Mouse (Mus musculus): ENCODE data around the gene Strap. TPM values are rescaled to one million over a fixed set of nuclear protein-coding genes. Genes with fewer than 3 reads are reported as not detected.

The Strap gene
- total RNA-seq, 2 experiments from 2014 or later, result 85.4 to 87.0 TPM

DNA sequence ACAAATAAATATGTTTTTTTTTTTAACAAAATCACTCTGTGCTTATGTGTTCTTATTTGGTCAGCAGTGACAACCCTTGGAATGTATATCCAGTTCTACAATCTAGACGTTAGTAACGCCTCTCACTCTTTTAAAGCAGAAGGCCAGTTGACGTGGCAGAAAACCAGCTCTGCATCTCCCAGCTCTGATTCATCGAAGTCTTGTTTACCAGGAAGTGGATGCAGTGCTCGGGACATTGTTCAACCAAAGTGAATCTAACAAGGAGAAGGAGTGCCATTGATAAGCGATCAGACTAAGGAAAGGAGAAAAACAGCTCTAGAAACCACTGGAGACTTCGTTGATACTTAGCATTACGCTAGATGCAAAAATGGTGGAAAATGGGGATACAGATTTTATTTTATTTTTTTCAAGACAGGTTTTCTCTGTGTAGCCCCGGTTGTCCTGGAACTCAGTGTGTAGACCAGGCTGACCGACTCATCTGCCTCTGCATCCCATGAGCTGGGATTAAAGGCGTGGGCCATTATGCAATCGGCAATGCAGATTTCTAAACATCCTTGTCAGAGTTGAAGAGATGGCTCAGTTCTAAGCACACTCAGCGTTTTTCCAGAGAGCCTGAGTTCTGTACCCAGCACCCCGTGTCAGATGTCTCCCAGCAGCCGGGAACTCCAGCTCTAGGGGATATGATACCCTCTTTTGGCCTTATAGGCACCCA, 12.5 kb upstream of the Strap start:
- DNase-seq (ENCODE audit: low spot score), result no peak

DNA sequence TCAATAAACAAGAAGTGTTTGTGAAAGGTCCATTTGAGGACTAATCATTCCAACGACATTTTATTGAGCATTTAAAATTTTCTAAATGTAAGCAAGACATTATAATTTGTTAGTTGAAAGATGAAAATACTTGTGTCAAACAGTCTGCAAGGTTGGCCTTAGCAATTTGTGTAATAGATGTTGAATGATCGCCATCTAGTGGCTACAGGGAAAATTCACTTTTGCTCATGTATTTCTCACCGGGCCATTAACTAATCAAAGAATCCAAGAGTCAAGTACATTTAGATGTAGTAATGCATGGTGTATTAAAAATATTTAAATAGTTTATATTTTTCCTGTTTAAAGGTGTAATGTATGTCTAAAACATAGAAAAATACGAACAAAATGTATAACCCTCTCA, 11.0 kb upstream of the Strap start:
- DNase-seq (ENCODE audit: low spot score), result peak; percentile 62

DNA sequence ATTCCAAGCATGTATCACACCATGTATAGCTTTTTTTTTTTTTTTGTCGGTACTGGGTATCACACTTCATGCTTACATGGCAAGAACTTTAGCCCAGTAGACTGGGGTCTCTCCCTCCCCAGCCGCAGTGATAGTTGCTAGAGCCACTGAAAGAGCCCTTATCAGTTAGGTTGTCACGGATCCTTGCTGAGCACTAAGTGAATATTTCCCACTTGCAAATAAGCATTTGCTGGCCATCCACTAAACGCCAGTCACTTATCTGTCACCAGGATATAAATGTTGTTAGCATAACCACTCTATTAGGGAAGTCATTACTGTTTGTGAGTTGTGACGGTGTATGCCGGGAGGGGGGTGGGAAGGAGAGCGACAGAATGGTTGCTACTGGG, 425 bp upstream of the Strap start:
- no peak for DNase-seq (ENCODE audit: low spot score)

DNA sequence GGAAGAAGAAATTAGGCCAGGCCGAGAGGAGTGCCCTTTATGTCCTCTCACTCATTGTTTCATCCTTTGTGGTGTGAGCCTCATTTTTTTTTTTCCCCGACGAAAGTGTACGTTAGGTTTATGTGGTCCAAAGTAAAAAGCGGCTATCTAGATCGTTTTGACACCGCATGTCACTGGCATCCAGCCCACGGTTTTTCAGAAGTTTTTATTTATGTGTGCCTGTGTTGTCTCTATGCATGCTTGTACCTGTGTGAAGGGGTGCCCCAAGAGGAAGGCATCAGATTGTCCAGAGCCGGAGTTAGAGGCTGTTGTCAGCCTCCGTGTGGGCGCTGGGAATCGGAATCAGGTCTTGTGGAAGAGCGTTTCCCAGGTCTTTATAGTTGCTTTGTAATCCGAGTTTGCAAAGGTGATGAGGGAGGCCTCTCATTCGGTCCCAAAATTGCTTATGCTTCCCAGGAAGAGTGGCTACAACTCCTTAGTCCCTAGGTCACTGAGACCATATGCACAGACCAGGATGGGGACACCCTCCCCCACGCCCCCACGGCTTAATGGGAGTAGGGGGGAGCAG, 877 bp downstream of the Strap start:
- no peak for DNase-seq (ENCODE audit: low spot score)

DNA sequence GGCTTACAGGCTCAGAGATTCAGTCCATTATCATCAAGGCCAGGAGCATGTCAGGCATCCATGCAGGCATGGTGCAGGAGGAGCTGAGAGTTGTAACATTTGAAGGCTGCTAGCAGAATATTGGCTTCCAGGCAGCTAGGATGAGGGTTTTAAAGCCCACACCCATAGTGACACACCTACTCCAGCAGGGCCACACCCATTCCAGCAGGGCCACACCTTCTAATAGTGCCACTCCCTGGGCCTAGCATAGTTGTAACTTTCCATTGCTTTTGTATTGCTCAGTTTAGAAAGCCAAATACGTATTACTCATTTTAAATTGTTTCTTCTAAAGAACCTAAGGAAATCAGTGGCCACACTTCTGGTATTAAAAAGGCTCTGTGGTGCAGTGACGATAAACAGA, 6.1 kb downstream of the Strap start:
- DNase-seq (ENCODE audit: low spot score), result no peak

DNA sequence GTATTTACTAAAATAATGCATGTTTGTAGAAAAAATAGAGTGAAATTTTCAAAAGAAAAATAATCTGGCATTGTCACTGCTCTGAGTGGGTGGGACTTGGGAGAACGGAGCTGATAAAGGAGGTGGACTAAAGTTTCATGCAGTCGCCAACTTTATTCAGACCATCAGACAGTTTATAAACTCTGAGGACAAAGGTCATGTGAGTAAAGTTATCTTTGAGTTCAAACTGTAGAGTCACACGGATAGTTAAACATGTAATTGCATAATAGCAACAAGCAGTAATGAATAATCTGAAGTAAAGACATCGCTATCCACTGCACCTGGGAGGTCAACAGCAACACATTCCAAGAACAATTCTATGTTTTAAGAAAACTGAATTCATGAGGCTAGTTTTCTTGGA, 9.8 kb downstream of the Strap start:
- no peak for DNase-seq (ENCODE audit: low spot score)

DNA sequence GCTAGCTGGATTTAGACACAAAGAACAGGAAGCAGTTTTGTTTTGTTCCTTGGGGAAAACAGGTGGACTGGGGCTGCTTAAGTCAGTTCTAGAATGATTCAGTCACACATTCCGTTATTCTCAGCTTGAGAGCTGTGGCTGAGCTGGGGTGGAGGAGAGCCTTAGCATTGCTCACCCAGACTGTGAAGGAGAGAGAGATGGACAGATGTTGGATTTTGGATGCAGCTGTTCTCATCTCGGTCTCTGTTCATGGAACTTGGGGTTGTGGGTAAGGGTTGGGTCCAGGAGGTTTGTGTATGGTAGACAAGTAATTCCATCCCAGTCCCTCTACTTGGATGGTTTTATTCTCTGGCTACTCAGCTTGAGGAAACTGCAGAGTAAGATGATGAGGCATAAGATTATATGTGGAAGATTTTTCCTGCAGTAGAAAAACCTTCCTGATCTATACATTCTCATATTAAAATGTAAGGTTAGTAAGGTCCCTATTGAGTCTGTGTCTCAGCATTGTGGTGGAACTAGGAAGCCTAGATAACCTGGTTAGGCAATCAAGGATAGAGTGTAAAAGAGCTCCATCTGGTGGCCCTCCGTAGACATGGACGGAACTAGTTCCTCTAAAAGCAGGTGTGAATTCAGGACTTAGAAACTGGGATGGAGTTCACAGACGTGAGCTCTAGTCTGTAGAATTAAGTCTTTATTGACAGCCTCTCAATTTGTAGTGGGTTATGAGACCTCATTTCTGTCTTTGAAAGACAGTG, 12.5 kb downstream of the Strap start:
- no peak for DNase-seq (ENCODE audit: low spot score)

DNA sequence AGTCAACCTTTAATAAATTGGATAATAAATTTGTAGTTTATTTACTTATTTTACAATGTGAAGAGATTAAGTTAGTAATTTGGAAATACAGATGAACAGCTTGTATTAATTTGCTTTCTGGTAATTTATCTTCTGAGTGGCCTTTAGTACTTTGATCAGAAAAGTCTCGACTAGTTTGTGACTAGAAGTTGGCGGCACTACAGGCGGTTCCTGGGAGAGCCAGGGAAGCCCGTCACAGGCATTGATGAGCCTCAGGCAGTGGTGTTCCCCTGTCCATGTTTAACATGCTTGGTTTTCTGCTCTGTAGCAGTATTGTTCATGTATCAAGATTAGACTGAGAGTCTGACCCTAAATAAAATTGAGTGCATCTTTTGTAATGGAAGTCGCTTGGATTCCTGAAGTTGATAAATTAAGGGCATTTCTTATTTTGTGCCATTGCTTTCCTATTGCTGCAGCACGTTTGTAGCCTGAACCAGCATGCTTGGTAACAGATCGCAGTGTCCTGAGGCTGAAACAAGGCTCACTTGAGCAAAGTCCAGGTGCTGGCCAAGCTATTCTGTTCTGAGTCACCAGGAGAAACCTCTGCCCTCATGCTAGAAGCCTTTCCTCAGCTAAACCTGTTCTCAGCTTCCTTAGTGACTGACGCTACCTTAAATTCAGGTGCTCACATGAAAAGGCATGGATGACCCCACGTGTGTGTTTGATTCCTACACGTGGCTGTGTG, 16.8 kb downstream of the Strap start:
- DNase-seq (ENCODE audit: low spot score), result no peak

DNA sequence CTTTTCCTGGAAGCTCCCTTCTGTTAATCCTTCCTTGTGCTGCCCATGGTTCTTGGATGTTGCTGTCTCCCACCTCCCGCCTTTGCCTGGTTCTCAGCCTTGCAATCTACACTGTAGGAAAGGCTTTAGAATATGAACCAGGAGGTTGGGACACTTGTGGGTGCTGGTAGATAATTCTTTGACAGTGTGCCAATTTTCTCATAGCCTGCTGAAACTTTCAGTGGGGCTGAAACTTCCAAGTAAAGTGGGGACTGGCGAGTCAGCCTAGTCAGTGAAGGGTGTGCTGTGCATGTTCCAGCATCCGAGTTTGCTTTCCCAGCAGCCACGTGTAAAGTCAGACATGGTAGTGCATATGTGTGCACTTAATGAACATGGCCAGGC, 17.4 kb downstream of the Strap start:
- no peak for DNase-seq (ENCODE audit: low spot score)

DNA sequence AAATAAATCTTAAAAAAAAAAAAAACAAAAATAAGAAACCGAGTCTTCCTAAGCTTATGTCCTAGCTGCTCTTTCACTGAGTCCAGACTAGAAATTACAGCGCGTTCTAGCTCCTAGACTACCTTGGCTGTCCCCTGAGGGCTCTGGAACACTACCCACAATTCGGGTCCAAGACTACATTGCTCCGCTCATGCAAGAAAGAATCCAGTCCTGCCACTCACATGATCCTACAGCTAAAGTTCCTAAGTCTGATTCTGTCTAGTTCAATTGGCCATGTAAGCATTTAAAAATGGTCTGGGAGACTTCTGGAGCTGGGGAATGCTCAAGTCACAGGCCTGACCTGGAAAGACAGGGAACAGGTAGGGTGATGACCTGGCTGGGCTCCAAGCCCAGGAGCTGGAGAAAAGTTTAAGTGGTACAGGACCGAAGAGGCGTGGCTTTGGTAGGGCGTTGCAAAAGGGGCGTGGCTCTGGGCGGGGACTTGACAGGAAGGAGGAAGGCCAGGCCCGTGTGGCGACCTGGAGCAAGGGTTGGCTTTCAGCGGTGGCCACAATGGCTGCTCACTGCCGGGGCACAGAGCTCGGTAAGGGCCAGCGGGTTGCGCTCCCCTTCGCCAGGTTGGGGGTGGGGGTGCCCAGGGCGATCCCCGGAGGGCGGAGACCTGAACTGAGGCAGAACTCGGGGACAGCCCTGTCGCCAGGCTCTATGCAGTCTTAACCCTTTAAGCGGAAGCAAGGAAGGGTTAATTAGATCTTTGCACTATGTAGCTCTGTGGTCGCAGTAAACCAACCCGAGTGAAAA, 19.4 kb downstream of the Strap start, which contains the start of gene Dera:
TSS of gene Dera (plus strand) at position 491 of the 801 bp plus-strand sequence.
- peak; percentile 84 for DNase-seq (ENCODE audit: low spot score)

DNA sequence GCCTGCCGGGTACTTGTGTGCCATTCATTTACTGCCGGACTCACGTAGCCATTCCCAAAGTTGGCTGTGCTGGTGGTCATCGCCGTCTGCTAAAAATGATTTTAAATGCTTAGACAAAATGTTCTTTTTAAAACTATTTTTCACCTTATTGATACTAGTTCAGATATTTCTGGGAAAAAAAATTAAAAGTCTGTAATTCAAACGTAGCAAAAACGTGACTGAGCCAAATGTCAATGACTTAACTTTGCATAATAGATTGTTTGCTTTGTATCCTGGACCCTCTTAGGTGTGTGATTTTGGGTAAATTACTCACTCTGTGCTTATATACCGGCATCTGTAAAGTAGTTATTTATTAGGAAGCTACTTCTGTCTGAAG, 20.0 kb downstream of the Strap start:
- no peak for DNase-seq (ENCODE audit: low spot score)

DNA sequence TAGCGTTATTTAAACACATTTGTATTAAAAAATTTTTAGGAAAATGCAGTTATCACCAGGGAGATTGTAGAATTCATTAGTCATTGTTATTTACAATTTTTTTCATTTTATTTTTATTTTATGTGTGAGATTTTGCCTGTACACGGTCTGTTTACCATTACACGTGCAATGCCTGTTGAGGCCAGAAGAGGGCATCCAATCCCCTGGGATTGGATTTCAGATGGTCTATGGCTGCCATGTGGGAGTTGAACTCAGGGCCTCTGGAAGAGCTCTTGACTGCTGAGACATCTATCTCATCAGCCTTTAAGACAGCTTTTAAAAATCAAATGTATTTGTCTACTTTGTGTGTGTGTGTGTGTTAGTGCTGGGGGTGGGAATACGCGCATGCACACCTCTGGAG, 21.4 kb downstream of the Strap start:
- DNase-seq (ENCODE audit: low spot score), result no peak

DNA sequence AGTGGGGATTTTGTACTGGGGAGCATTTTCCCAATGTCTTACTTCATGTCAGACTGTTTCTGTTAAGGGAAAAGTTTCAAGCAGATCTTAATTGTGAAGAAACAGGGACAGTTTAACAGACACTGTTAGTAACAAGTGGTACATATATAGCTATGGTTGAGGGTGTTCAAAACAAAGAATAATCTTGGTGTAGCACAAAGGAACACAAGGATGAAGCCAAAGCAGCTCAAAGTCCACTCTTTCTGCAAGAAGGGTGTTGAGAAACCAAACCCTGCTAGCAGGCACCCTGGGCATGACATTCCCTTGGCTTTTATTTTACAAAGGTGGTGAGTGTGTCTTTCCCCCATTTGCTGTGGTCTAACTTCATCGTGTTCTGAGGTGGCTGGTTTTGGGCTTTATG, 23.0 kb downstream of the Strap start:
- DNase-seq (ENCODE audit: low spot score), result no peak

DNA sequence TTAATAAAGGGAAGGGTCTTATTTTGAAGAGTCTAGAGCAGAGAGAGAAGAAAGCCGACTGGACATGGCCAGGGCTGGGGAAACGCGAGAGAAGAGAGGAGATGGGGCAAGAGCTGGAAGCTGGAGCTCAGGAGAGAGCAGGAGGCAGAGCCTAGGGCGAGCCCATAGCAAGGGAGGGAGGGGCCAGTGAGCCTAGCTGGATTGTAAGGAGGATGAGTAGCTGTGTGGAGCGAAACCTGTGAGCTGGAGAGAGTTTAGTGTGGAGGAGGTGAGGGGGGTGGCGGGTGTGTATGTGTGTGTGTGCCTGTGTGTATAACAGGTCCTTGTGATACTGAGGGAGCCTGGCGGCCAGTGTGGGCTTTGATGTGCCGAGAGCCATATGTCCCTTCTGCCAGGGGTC, 24.8 kb downstream of the Strap start:
- DNase-seq (ENCODE audit: low spot score), result no peak

DNA sequence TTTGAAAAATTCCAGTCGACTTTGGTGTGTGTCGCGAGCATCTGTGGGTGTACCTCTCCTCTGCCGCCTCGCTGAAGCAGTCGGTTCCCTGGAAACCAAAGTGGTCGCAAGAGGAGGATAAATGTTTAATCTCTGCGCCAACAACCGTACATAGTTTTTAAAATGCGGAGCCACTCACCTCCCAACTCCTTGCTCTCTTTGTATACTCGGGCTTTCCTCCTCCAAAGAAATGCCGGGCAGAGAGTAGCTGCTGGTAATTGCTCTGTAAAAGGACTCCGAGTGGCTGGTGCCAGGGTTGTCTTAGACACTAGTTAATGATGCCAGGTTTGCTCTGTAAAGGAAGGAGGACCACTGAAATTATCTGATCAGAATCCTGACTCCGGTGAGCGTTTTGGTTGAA, 26.1 kb downstream of the Strap start:
- DNase-seq (ENCODE audit: low spot score), result no peak

DNA sequence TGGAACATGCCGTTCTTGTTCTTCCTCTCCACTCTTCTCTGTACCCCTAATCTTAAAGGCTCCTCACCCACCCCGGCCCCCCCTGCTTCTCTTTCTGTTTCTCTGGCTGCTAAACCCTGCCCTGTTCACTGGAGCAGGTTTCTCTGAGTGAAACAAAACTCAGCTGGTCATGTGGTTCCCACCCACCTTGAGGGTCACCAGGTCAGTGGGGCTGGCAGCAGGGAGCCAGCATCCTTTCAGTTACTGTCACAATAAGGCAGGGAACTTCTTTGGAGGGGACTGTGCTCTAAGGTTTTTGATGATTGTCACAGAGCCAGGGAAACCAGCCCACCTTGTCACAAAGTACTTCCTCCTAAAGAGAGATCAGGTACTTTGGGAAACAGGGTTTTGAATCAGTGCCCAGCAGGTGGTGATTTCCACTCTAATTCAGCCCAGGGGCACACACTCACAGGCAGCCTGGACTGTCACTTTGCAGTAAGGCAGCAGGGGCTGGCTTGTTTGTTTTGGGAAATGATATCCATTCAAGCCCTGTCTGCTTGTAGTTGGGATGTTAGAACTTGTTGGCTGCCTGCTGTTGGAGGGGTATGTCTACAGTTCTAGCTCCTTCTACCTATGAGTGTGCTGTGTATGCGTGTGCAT, 29.8 kb downstream of the Strap start:
- DNase-seq (ENCODE audit: low spot score), result no peak

DNA sequence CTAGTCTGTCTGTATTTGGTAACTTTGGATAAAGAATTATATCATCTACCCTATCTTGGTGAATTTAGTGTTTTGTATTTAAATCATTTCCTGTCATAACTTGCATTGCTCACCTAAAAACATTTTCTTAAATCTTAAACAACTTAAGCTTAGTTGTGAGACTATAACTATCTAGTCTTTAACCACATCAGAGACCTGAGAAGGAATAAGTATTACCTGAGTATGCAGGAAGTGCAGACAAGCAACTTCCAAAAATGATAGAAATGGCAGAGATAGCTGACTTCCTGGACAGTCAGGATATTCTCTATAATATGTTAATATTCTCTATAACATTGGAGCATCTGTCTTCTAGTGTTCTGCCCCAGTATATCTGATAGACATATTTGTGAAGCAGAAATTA, 31.3 kb downstream of the Strap start:
- DNase-seq (ENCODE audit: low spot score), result no peak

DNA sequence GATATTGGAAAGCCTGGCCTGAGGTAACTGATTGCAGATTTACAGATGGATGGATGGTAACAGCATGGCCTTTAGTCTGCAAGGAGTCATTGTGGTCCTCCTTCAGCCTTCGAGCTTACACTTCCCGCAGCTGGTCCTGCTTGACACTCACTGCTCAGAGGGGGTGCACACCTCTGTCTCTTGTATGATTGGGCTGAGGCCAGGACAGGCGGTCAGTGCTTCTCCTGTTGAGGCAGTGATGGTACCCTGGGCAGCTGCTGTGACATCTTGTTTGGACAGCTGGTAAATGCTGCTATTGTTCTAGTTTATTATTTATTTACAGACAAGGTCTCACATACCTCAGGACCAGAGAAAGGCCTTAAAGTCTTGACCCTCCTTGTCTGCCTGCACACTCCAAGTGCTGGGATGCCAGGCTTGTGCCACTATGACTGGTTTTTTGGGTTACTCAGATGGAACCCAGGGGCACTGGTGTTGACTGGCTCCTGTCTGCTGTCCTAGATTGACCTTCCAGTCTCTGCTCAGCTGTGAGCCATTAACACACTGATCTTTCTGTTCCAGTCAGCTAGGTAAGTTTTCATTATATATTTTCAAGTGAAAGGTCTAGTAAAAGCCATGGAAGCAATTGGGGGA, 36.9 kb downstream of the Strap start:
- no peak for DNase-seq (ENCODE audit: low spot score)

DNA sequence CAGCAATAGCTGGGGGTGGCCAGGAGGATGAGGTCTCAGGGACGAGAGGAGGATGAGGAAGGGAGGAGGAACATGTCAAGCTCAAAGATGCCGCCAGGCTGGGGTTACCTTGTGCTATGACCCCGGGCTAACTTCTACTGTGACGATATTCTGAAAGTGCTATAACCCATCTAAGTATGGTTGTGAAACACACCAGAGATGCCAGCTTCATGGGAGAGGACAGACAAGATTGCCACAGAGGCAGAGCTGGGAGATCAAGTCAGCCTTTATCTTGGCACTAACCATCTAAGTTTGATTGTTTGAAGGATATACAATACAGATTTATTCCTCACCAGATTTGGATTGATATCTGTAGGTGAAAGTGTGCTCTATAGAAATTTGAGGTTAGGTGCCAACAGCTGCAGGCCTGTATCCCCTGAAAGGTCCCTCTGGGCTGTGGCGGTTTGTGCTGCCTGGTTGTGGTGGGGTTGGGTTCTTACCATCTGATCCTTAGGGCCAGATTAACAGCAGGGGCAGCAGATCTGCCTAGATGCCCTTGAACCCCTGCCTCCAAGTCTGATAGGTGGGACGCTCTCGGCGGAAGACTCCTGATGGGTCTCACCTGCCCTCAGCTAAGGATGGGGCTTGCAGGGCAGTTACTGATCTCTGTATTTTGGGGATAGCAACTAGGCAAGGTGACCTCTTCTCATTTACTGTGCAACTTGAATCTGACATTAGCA, 38.2 kb downstream of the Strap start:
- no peak for DNase-seq (ENCODE audit: low spot score)

DNA sequence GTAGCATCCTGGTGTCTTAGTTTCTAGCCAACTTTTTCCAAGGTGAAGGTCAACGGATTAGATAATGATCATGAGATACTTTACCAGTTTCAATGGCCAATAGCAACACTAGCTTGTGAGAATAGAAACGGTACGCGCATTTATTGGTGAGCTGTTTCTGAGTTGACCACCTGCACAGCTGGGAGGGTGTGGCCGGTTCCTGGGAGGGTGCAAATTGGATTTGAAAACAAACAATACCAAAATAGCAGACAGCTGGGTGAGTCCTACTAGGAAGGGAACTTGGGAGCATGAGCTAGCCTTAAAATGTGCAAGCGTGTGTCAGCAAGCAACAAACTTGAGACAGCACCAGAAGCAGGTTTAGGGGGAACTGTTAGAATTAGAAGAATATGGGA, 38.8 kb downstream of the Strap start:
- DNase-seq (ENCODE audit: low spot score), result no peak
